Comparison of ENCODE assay signal across 17 mouse cellular contexts in the genomic region with DNA sequence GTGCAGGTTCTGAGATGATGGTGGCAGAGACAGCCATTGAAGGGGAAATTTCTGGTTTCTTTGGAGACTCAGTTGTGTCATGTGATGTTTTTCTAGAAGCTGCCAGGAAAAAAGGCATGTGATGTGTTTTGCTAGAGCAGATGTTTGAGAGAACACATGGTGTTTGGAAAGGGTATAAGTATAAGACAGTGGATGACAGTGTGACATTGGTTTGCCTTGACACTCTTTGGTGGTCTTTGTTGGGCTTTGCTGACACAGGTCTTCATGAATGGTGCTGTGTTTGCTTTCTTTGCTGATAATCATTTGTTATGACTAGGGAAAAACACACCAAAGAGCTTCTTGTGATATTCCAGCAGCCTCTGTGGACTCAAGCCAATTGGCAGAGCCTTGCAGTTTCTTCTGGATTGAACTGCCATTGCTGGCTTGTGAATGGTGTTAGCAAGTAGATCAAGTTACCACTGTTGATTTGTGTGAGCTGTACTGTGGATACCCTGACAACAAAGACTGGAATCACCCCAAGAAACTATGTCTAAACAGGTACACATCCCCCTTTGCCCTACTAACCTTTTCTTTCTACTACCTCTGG.
"Had no signal": no experiment of that assay in that cellular context is flagged by ENCODE, and none has a peak within 500 bp of the region (broad histone marks: within the 10 kb centered on the region; RNA-seq: fewer than 3 reads in every experiment).

No protein-coding gene starts in this region.

- H3K4me3 ChIP-seq: limb, embryonic 12.5 days; midbrain, embryonic 10.5 days; neural tube, embryonic 13.5 days had no signal

- H3K27ac ChIP-seq: kidney, postnatal 0 days; limb, embryonic 12.5 days; midbrain, embryonic 10.5 days; neural tube, embryonic 13.5 days had no signal

- H3K4me2 ChIP-seq: limb, embryonic 12.5 days; liver, embryonic 11.5 days; neural tube, embryonic 13.5 days had no signal

- ATAC-seq: intestine, postnatal 0 days; midbrain, embryonic 16.5 days had no signal

- H3K27me3 ChIP-seq: limb, embryonic 12.5 days; neural tube, embryonic 13.5 days had no signal

- H3K36me3 ChIP-seq: limb, embryonic 12.5 days; midbrain, embryonic 10.5 days; neural tube, embryonic 13.5 days had no signal

- DNase-seq: kidney, adult 9 months; kidney, postnatal 36 days; layer of hippocampus, adult 9-11 months; layer of hippocampus, postnatal 36 days; lung, postnatal 4 days; retina, postnatal 1 day; right cerebral cortex, postnatal 4 days; spleen, adult 18-20 months; thymus, adult 18-20 months; thymus, postnatal 14 days had no signal

- H3K9ac ChIP-seq: limb, embryonic 12.5 days; neural tube, embryonic 13.5 days had no signal

- H3K4me1 ChIP-seq: limb, embryonic 12.5 days; midbrain, embryonic 10.5 days; neural tube, embryonic 13.5 days had no signal

- H3K9me3 ChIP-seq: limb, embryonic 12.5 days; midbrain, embryonic 10.5 days; neural tube, embryonic 13.5 days had no signal
